Mouse (Mus musculus): ENCODE measurements around the gene Plekhn1.

Gene Plekhn1

DNA sequence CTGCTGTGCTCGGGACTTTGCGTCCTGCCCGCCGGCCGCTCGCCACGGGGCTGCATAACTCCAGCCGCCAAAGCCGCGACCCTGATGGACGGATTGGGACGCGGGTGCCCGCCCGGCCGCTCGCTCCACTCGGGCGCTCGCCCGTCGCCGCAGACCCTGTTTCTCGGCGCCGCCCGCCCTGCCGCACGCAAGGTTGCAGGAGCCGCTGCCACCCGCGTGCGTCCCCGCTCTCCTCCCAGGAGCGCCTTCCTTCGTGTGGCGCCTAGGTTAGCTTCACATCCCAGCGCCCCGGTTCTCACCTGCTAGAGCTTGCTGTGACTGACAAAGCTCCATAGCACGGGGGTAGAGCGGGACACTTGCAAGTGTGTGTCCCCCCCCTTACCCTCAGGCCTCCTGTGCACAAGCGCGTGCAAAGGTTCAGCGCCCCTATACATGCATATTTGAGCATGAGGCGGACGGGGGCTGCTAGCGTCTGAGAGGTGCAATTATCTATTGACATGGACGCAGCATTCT is at the start of gene Plekhn1:
TSS of gene Plekhn1 (minus strand) at position 157 of the 513 bp plus-strand sequence.
- peak; percentile 77 for DNase-seq (ENCODE audit: extremely low read depth, insufficient read length, low spot score)

DNA sequence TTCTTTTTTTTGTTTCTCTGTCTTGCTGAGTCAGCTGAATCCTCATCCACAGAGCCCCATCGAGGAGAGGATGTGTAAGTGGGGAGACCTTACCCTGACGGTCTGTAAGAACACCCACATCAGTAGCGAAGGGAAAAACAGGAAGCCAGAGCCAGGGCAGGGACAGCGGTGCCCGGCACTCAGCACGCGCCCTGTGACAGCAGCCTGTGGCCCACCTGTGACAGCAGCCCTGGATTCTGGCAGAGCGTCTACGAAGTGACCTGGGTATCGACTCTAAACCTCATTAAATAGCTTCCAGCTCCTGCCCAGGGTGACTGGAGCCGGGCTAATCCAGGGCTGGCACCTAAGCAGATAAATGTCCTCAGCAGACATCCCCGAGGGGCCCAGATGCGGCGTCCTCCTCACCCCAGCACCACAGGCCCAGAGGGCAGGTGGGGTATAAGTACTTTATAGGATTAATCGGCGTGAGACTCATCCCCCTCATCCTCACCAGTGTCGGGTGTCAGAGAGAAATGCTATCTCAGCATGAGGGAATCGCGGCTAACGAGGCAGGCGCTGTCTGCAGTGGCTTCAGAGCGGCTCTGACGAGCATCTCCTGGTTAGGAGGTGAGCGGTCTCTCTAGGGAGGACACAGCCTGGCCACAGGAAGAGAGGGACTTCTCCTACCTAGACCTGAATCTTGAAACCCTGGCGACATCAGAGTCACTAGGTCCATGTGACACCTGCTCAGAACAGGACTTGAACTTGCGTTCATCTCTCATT is 20.6 kb upstream of the Plekhn1 start, which contains the start of gene Samd11:
TSS of gene Samd11 (minus strand) at position 580 of the 762 bp plus-strand sequence.
- DNase-seq (ENCODE audit: extremely low read depth, insufficient read length, low spot score) = no peak

DNA sequence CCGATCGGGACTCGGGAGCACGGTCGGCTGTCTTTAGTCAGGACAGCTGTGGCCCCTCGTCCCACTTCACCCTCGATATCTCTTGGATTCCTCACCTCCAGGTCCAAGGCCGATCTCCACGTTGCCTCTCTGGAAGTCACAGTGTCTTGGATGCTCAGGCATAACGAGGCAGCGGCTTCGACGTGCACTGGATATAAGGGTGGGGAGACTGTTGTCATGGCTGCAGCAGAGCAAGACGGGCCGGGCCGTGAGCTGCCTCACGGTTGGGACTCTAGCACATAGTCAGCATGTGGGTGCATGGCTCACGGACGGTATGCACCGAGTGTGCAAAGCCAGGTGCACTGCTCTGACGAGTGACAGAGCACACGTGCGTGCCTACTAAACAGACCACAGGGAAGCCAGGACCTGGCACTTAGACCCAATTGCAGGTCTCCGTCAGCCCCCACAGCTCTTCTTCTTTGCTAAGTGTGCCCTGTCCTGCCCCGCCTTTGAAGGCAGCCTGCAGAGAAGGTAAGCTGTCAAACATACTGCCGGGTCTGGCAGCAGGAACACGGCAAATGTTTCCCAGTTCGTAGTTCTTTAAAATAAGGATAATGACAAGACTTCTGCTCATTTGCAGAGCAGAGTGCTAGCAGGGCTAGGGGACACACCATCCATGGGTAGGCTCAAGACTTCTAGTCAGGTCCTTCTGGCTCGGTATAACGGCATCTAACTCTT is 19.9 kb upstream of the Plekhn1 start:
- DNase-seq (ENCODE audit: extremely low read depth, insufficient read length, low spot score) = no peak

DNA sequence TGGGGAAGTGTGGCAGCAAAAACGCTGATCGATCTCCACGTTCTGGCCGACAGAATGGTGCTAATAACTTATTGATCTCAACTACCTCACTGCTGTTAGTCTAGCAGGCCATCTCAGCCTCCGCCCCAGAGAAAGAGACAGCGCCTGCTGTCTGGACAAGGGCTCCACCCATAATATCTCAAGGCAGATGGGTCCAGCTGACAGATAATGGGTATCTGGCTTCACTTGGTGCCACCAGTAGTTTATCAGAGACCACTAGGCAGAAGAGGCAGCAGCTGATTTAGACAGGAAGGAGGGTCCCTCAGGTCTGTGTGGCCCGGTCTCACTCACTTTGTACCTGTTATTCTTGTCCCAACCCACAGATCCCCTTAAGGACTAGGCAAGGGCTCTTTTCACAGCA is 18.4 kb upstream of the Plekhn1 start:
- DNase-seq (ENCODE audit: extremely low read depth, insufficient read length, low spot score) = no peak

DNA sequence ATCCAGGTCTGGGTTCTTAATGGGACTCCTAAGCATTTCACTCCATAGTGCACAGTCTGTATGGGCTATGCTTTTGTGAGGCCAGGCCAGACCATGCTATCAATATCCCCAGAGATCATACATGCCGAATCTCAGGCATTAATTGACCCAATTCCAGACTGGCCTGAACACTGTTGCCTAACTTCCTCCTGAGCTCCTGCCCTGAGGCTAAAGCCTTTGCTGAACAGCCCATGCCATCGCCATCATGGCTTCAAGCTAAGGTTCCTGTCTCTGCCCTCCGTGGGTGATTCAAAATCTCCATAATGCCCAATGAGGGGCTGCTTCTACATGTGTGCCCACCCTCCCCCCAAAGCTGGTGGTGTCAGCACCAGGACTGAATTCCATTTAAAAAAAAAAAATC is 18.0 kb upstream of the Plekhn1 start:
- no peak for DNase-seq (ENCODE audit: extremely low read depth, insufficient read length, low spot score)

DNA sequence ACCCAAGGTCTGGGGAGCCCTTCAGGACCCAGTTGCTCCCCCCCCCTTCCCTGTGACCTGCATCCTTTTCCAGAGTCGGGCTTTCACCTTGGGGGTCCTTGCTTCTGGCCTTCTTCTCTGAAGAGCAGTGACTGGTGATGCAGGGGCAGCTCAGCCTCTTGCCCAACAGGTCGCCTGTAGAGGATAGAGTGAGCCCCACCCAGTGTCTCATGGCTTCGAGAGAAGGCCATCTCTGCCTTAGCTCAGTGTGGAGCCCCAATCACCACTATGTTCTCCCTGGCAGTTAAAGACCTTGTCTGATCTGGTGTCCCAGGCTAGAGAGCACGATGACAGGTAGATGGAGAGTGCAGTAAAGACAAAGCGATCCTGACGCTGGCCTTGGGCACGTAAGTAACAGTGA is 17.5 kb upstream of the Plekhn1 start:
- no peak for DNase-seq (ENCODE audit: extremely low read depth, insufficient read length, low spot score)

DNA sequence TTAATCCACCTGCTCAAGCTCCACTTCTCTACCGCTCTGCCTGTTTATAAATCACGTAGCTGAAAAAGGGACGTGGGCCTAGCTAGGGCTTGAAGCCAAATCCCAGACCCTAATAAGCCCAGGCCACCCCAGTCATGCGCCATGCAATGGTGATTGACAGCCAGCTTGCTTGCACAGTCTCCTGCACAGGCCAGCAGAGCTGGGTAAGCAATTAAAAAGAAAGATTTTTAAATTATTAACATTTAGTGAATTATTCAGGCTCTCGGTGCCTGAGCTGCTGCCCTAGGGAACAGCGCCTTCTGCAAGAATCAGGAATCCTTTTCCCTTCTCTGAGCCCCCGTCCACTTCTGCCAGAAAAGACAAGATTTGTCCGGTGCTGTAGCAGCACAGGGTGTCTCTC is 16.4 kb upstream of the Plekhn1 start:
- no peak for DNase-seq (ENCODE audit: extremely low read depth, insufficient read length, low spot score)

DNA sequence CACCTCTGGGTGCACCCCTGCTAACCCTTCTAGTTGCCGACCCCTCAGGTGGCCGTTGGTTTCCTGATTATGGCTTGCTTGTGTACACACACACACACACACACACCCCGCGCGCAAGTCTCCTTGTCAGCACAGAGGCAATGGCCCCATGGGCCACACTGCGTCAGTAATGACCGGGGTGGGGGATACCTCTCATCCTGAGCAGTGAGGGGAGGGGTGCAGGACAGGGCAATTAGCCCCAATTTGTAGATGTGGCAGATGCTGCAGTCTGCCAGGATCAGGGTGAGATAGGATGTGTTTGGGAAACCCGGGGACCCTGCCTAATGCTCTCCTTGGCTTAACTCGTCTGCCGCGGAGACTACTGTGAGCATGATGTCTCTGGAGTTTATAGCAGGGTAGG is 14.9 kb upstream of the Plekhn1 start:
- no peak for DNase-seq (ENCODE audit: extremely low read depth, insufficient read length, low spot score)

DNA sequence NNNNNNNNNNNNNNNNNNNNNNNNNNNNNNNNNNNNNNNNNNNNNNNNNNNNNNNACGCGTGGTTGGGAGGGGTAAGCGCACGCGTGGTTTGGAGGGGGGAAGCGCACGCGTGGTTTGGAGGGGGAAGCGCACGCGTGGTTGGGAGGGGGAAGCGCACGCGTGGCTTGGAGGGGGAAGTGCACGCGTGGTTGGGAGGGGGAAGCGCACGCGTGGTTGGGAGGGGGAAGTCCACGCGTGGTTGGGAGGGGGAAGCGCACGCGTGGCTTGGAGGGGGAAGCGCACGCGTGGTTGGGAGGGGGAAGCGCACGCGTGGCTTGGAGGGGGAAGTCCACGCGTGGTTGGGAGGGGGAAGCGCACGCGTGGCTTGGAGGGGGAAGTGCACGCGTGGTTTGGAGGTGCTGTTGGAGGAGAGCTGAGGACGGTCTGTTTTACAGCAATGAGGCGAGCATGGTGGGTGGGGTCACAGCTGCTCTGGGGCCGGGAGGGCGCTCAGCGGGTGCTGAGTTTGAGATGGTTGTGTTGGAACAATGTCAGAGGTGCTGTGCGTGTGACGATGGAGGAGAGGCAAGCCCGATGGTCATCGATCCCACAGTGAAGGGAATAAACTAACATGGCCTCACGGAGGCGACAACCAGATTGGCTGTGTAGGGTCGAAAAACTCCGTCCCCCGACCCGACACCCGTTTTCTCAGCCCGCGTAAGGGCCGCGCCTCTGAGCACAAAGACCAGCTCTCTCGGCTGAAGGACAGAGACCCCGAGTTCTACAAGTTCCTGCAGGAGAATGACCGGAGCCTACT is 2.2 kb upstream of the Plekhn1 start:
- no peak for DNase-seq (ENCODE audit: extremely low read depth, insufficient read length, low spot score)

DNA sequence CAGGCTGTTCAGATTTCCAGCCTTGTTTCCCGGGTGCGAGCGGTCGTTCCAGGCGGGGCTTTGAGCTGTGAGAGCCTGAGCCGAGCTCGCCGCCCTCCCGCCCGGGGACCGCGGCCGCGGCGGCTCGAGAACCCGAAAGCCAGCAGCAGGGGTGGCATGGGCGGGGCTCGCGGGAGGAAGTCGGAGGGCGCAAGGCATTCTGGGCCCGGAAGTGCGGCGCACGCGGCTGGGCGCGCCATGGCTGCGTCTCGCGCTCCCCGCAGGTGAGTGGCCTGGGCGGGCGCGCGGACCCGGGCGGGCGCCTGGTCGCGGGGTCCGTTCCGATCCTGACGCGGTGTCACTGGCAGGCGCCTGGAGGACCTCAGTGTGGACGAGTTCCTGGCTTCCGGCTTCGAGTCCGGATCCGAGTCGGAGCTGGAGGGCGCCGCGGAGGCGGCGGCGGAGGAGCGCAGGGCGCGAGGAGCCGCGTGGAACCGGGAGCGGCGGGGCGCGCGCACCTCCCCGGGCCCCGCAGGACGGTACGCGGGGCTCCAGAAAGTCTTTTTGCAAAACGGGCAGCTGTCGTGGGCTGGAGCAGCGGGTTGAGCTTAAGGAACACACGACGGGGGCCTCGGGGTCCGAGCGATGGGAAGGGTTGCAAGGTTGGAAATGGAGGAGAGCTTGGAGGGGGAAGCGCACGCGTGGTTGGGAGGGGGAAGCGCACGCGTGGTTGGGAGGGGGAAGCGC is 1.3 kb upstream of the Plekhn1 start, which contains the start of gene Noc2l:
TSS of gene Noc2l (plus strand) at position 203 of the 726 bp plus-strand sequence.
- peak; percentile 87 for DNase-seq (ENCODE audit: extremely low read depth, insufficient read length, low spot score)

DNA sequence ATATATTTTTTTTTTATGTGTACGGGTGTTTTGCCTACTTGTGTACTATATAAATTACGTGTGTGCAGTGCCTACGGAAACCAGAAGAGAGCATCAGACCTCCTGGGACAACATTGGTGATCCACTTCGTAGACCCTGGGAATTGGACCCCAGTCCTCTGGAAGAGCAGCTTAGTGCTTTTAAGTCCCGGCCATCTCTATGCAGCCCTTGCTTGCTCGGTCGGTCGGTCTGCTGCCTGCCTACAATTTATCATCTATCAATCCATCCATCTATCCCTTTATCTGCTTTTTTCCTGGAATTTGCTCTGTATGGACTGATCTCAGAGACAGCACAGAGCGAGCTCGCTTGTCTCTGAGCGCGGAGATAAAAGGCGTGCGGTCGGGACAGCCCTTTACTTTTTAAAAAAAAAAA is 708 bp upstream of the Plekhn1 start:
- DNase-seq (ENCODE audit: extremely low read depth, insufficient read length, low spot score) = no peak

DNA sequence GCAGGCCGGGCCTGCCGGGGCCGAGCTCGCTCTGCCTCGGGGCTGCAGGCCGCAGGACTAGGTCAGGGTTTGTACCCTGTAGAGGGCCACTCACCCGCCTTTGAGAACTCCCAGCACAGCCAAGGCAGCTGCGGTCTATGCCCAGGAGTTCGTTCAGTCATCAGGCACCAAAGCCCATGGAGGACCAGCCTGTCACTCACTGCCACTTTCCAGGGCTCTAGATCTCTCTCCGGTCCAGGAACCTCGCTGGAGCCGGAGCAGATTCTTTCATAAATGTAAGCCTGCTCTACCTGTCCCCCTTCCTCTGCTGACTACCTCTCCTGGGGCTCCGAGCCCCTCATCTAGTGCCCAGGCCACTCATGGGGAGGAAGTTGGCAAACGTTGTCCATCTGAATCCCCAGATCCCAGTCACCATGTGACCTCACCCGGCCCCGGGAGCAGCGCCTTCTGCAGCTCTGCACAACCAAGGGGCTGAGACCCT is 596 bp downstream of the Plekhn1 start:
- DNase-seq (ENCODE audit: extremely low read depth, insufficient read length, low spot score) = peak; percentile 37

DNA sequence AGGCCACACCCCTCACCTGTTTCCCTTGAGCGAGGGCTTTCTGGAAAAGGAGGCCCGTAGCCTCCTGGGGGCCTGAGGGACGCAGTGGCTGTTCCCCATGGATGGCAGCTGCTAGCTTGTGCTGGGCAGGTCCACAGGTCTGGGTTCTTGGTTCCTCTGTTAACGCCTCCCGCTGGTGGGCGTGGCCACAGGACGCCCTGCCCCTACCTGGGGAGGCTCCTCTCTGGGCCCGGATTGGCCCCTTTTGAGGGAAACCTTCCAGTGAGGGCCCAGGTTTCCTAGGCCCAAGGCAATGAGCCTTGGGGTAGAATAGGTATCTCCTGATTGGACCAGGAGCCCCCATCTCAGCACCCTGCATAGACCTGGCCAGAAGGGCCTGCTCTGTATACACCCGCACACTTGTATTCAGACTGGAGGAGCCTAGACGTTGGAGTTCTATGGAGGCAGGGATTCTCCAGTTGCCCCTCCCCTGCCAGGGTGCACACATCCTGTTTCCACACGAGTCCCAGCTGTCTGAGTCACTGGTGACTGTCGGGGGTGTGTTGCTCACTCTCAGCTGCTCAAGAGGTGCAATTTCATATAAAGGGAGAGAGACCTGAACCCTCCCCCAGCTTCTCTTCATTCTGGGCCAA is 6.1 kb downstream of the Plekhn1 start:
- DNase-seq (ENCODE audit: extremely low read depth, insufficient read length, low spot score) = peak; percentile 86

DNA sequence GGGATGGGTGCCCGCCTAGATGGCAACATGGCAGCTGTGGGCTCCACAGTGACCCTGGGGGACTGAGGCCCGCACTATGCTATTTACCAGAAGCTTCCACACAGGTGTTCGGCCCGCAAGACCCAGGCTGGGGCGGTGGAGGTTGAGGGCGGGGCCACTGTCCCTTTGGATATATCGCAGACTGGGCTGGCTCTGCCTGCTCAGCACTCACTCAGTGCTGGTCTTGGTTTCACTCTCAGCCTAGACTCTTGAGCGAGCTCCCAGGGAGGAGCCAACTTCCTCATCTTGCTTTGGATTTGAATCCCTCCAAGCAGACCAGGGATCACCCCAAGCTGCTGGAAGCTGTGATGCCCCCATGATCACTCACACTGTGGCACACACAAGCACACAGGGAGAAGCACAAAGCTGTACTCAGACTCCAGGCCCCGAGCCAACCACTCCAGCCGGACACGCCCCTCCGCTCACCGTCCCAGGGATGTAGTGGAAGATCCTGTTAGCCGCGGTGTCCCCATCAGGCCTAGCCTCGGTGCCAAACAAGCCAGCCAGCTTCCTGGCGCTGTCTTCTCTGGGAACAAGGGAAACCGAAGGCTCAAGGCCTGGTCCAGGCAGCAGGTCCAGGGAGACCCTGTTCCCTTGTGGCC is 6.8 kb downstream of the Plekhn1 start:
- no peak for DNase-seq (ENCODE audit: extremely low read depth, insufficient read length, low spot score)

DNA sequence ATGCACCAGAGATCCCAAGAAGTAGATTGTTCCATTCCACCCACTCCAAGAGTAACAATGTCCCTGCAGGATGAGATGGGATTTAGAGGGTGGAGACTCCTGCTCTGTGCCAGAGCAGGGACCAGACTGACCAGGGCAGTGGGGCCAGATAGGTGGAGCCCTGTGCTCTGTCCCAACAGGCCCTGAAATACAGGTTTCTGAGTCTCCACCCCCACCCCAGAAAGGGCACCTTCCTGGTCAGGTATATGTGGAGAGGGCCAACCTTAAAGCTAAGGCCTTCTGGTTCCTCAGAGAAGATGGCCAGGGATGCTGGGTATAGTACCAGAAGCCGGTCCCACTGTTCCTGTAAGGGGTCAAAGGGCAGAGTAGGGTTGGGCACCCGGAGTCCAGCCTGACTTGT is 10.4 kb downstream of the Plekhn1 start:
- DNase-seq (ENCODE audit: extremely low read depth, insufficient read length, low spot score) = no peak

DNA sequence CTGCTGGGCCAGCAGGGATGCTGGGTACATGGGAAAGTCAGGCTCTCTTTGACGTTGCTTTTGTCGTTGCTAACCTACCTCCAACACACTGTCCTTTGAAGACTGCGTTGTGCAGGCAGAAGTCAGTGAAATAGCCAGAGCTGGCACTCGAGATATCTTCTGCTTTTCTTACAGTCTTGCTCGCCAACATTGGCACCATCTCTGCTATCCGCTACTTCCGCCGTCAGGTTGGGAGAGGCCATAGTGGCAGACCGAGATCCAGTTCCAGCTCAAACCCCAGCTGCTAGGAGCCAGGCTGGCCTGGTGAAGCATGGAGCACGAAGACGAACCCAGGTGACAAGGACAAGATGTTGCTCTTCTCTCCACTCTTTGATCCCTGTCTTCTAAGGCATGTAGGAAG is 14.7 kb downstream of the Plekhn1 start:
- DNase-seq (ENCODE audit: extremely low read depth, insufficient read length, low spot score) = no peak

DNA sequence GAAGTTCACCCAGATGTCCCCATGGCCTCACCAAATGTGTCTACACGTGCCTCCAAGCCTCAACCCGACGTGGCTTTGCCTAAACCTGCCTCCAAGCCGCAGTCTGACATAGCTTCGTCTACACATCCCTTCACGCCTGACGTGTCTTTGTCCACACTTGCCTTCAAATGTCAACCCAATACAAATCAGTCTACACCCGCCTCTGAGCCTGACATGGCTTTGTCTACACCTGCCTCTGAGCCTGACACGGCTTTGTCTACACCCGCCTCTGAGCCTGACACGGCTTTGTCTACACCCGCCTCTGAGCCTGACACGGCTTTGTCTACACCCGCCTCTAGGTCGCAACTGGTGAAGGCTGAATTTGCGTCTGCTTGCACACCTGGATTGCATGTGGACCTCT is 16.8 kb downstream of the Plekhn1 start:
- no peak for DNase-seq (ENCODE audit: extremely low read depth, insufficient read length, low spot score)

DNA sequence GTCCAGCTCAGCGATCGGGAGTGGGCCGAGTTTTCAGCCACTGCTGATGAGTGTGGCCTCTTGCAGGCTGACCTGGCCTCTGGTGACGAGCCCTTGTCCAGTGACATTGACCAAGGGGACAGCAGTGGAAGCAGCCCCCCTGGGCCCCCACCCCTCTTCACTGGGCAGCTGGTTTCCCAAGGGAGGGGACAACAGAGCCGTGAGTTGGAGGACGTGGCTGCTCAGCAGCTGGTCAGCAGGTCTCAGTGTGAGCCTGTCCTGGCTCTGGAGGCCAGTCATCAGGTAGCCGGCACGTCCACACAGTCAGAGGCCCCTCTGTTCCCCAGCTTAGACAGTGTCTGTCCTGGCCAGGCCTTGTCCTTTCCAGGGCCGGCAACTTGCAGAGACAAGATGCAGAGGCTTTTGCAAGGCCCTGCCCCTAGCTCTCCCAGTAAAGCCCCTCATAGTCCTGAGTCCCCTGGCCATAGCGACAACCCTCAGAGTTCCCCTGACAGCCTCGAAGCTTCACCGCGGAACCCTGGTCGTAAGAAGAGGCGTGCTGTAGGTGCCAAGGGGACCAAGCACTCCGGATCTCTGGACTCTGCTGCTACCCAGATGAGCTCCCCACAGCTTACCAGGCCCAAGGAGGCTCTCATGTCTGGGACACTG is 17.5 kb downstream of the Plekhn1 start:
- DNase-seq (ENCODE audit: extremely low read depth, insufficient read length, low spot score) = no peak

DNA sequence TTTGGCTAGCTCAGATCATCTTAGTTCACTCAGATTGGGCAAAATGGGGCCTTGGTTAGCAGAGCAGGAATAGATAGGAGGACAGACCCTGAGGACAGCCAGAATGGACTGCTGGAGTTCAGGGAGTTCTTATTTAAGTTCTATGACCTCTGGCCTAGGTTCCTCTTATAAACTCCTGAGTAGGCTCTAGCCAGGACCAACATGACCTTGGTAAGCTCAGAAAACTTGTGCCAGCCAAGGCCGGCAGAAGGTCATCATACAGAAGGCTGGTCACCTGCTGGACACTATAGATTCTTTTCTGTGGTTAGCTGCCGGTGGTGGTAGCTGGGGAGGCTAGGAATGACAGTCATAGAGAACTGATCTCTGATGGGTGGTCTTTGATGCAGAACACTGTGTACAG is 18.5 kb downstream of the Plekhn1 start:
- no peak for DNase-seq (ENCODE audit: extremely low read depth, insufficient read length, low spot score)
